Mouse (Mus musculus): ENCODE data around the gene Ksr2.

GRCm38 (mm10) chr5:117492933-117493863 is 79.4 kb downstream of the Ksr2 start:
- TF ChIP-seq CTCF (IDR thresholded peaks at IDR 0.05; ENCODE audit: low read depth, low read length) (no peak), TAL1 (conservative IDR thresholded peaks at IDR 0.05; ENCODE audit: low read depth, low read length) (no peak), GATA2 (IDR thresholded peaks at IDR 0.05; ENCODE audit: borderline replicate concordance, low read depth, low read length) (no peak), GATA1 (IDR thresholded peaks at IDR 0.05; ENCODE audit: borderline replicate concordance, low read length) (no peak)

Measured in G1E (cell line).